In genomic region chr17:31893371-31894060, GRCm38 (mm10) we compare ENCODE assay signal across 11 mouse cellular contexts. TPM values are rescaled to one million over a fixed set of nuclear protein-coding genes. Genes with fewer than 3 reads are reported as not detected.
A peak's percentile ranks its signal among the peaks of the same experiment; 100 is the strongest.
DNase-seq lines count a peak whose midpoint lies in the region; ATAC-seq lines count a peak whose summit lies in the region.
"Had no signal": no experiment of that assay in that cellular context is flagged by ENCODE, and none has a peak within 500 bp of the region (broad histone marks: within the 10 kb centered on the region; RNA-seq: fewer than 3 reads in every experiment).

No protein-coding gene starts in this region.

- H3K27ac ChIP-seq in forebrain, embryonic 11.5 days (ENCODE audit: low read depth, low read length): no peak overlapping the region
- no peak overlapping the region for H3K27ac ChIP-seq in forebrain, embryonic 14.5 days (ENCODE audit: low read depth, low read length)
- H3K27ac ChIP-seq in intestine, embryonic 14.5 days (ENCODE audit: low read depth): peak overlapping the region; percentile 89
- H3K27ac ChIP-seq in intestine, embryonic 15.5 days: no peak overlapping the region
- H3K27ac ChIP-seq in neural tube, embryonic 13.5 days (replicated peaks): 0 out of 2 replicates have a peak overlapping the region, but pooled peaks have one; percentile 52
- no peak overlapping the region for H3K27ac ChIP-seq in neural tube, embryonic 15.5 days (replicated peaks)
- H3K27ac ChIP-seq: layer of hippocampus, adult 2 months; macrophage had no signal

- no peak overlapping the region for H3K9ac ChIP-seq in forebrain, embryonic 11.5 days (ENCODE audit: low read length)
- H3K9ac ChIP-seq in forebrain, embryonic 14.5 days (ENCODE audit: low read length): no peak overlapping the region
- no peak overlapping the region for H3K9ac ChIP-seq in intestine, embryonic 14.5 days (ENCODE audit: low read length)
- no peak overlapping the region for H3K9ac ChIP-seq in intestine, embryonic 15.5 days
- H3K9ac ChIP-seq in neural tube, embryonic 13.5 days: no peak overlapping the region
- no peak overlapping the region for H3K9ac ChIP-seq in neural tube, embryonic 15.5 days (replicated peaks)

- no peaks in the 10 kb centered on the region for H3K9me3 ChIP-seq in forebrain, embryonic 11.5 days (ENCODE audit: control insufficient read depth, low read length)
- no peaks in the 10 kb centered on the region for H3K9me3 ChIP-seq in forebrain, embryonic 14.5 days (replicated peaks; ENCODE audit: control insufficient read depth, low read length)
- no peaks in the 10 kb centered on the region for H3K9me3 ChIP-seq in intestine, embryonic 14.5 days (ENCODE audit: control insufficient read depth, low read length)
- no peaks in the 10 kb centered on the region for H3K9me3 ChIP-seq in intestine, embryonic 15.5 days
- no peaks in the 10 kb centered on the region for H3K9me3 ChIP-seq in neural tube, embryonic 13.5 days
- H3K9me3 ChIP-seq in neural tube, embryonic 15.5 days (replicated peaks): no peaks in the 10 kb centered on the region

- DNase-seq in forebrain, embryonic 11.5 days (ENCODE audit: low spot score): peak; percentile 38
- no peak for DNase-seq in forebrain, embryonic 14.5 days (ENCODE audit: low spot score)
- no peak for DNase-seq in intestine, embryonic 14.5 days (ENCODE audit: low spot score)
- peak; percentile 6 for DNase-seq in gastrocnemius, postnatal 25 days
- no peak for DNase-seq in ovary, postnatal 14 days (ENCODE audit: low spot score)

- 87% methylated on average over 5 of the region's 5 CpGs for WGBS in forebrain, embryonic 11.5 days
- 90% methylated on average over 5 of the region's 5 CpGs for WGBS in forebrain, embryonic 14.5 days
- WGBS in intestine, embryonic 14.5 days: 65% methylated on average over 5 of the region's 5 CpGs
- WGBS in intestine, embryonic 15.5 days: 66% methylated on average over 5 of the region's 5 CpGs
- WGBS in neural tube, embryonic 13.5 days: 76% methylated on average over 5 of the region's 5 CpGs
- WGBS in neural tube, embryonic 15.5 days: 83% methylated on average over 5 of the region's 5 CpGs

- no peak for ATAC-seq in forebrain, embryonic 11.5 days (replicated peaks; ENCODE audit: low FRiP score)
- ATAC-seq in forebrain, embryonic 14.5 days: no peak
- no peak for ATAC-seq in intestine, embryonic 14.5 days (replicated peaks; ENCODE audit: low FRiP score, low TSS enrichment, low read depth)
- ATAC-seq in intestine, embryonic 15.5 days: no peak
- no peak for ATAC-seq in neural tube, embryonic 13.5 days (ENCODE audit: low read depth)
- ATAC-seq in neural tube, embryonic 15.5 days (ENCODE audit: low FRiP score): no peak
- ATAC-seq: forebrain, embryonic 16.5 days had no signal

- H3K4me2 ChIP-seq in forebrain, embryonic 11.5 days (ENCODE audit: low read depth, low read length, severe bottlenecking): no peak overlapping the region
- H3K4me2 ChIP-seq in forebrain, embryonic 14.5 days (ENCODE audit: low read length): no peak overlapping the region
- H3K4me2 ChIP-seq in intestine, embryonic 14.5 days (ENCODE audit: low read length): no peak overlapping the region
- H3K4me2 ChIP-seq in intestine, embryonic 15.5 days (replicated peaks): no peak overlapping the region
- no peak overlapping the region for H3K4me2 ChIP-seq in neural tube, embryonic 13.5 days
- no peak overlapping the region for H3K4me2 ChIP-seq in neural tube, embryonic 15.5 days

- no peaks in the 10 kb centered on the region for H3K36me3 ChIP-seq in forebrain, embryonic 11.5 days (ENCODE audit: control insufficient read depth, insufficient read depth, low read length)
- no peaks in the 10 kb centered on the region for H3K36me3 ChIP-seq in forebrain, embryonic 14.5 days (ENCODE audit: control insufficient read depth, insufficient read depth, low read length)
- no peaks in the 10 kb centered on the region for H3K36me3 ChIP-seq in intestine, embryonic 14.5 days (ENCODE audit: control insufficient read depth, insufficient read depth, low read length)
- H3K36me3 ChIP-seq in intestine, embryonic 15.5 days: no peaks in the 10 kb centered on the region
- no peaks in the 10 kb centered on the region for H3K36me3 ChIP-seq in neural tube, embryonic 13.5 days
- H3K36me3 ChIP-seq in neural tube, embryonic 15.5 days: no peaks in the 10 kb centered on the region

- no peaks in the 10 kb centered on the region for H3K27me3 ChIP-seq in forebrain, embryonic 11.5 days (ENCODE audit: control insufficient read depth, insufficient read depth, low read length)
- H3K27me3 ChIP-seq in forebrain, embryonic 14.5 days (replicated peaks; ENCODE audit: control insufficient read depth, insufficient read depth, low read length): no peaks in the 10 kb centered on the region
- no peaks in the 10 kb centered on the region for H3K27me3 ChIP-seq in intestine, embryonic 14.5 days (replicated peaks; ENCODE audit: control insufficient read depth, insufficient read depth, low read length)
- H3K27me3 ChIP-seq in intestine, embryonic 15.5 days (replicated peaks): no peaks in the 10 kb centered on the region
- no peaks in the 10 kb centered on the region for H3K27me3 ChIP-seq in neural tube, embryonic 13.5 days
- no peaks in the 10 kb centered on the region for H3K27me3 ChIP-seq in neural tube, embryonic 15.5 days (replicated peaks)

- no peaks in the 10 kb centered on the region for H3K4me1 ChIP-seq in forebrain, embryonic 11.5 days (replicated peaks; ENCODE audit: control insufficient read depth, insufficient read depth, low read length)
- H3K4me1 ChIP-seq in forebrain, embryonic 14.5 days (ENCODE audit: control insufficient read depth, insufficient read depth, low read length): no peaks in the 10 kb centered on the region
- peaks cover 40% of the 10 kb centered on the region for H3K4me1 ChIP-seq in intestine, embryonic 14.5 days (replicated peaks; ENCODE audit: control insufficient read depth, insufficient read depth, low read length)
- H3K4me1 ChIP-seq in intestine, embryonic 15.5 days (replicated peaks): peaks cover 49% of the 10 kb centered on the region
- peaks cover 38% of the 10 kb centered on the region for H3K4me1 ChIP-seq in neural tube, embryonic 13.5 days (replicated peaks)
- H3K4me1 ChIP-seq in neural tube, embryonic 15.5 days: peaks cover 29% of the 10 kb centered on the region

- H3K4me3 ChIP-seq in forebrain, embryonic 11.5 days (ENCODE audit: low read depth, low read length): no peak overlapping the region
- no peak overlapping the region for H3K4me3 ChIP-seq in forebrain, embryonic 14.5 days (ENCODE audit: low read depth, low read length)
- H3K4me3 ChIP-seq in intestine, embryonic 14.5 days (ENCODE audit: low read depth, low read length): no peak overlapping the region
- H3K4me3 ChIP-seq in intestine, embryonic 15.5 days (replicated peaks): no peak overlapping the region
- no peak overlapping the region for H3K4me3 ChIP-seq in neural tube, embryonic 13.5 days
- H3K4me3 ChIP-seq in neural tube, embryonic 15.5 days (replicated peaks): no peak overlapping the region
- H3K4me3 ChIP-seq: layer of hippocampus, adult 2 months had no signal

RNA-seq across cellular contexts. Expression of gene Sik1, which starts 37.9 kb away (rescaled TPM):
- 15.6 and 16.7 TPM in 2 replicates for polyA plus RNA-seq in forebrain, embryonic 11.5 days (2014; fragmentation: Nextera tagmentation; extraction: Ambion mirVana)
- 12.2 and 14.7 TPM in 2 replicates for polyA plus RNA-seq in forebrain, embryonic 14.5 days (2014; fragmentation: Nextera tagmentation; extraction: Ambion mirVana)
- 9.2 and 11.9 TPM in 2 replicates for polyA plus RNA-seq in intestine, embryonic 14.5 days (2014; fragmentation: Nextera tagmentation; extraction: Ambion mirVana)
- 8.8 and 9.2 TPM in 2 replicates for polyA plus RNA-seq in intestine, embryonic 15.5 days (2015; fragmentation: Nextera tagmentation; extraction: Ambion mirVana)
- 17.0 and 20.1 TPM in 2 replicates for polyA plus RNA-seq in neural tube, embryonic 13.5 days (2015; fragmentation: Nextera tagmentation; extraction: Ambion mirVana)
- 18.4 and 20.7 TPM in 2 replicates for polyA plus RNA-seq in neural tube, embryonic 15.5 days (2015; fragmentation: Nextera tagmentation; extraction: Ambion mirVana)
- 10 to 100 TPM; 17.2 to 19.6 TPM for total RNA-seq in gastrocnemius, postnatal 25 days (2021)

Comparison
In these comparisons a context has a peak if more than half of its experiments do, and no peak if none do; other contexts are left out.
1. DNase-seq: peak in forebrain, embryonic 11.5 days (single experiment) and gastrocnemius, postnatal 25 days (single experiment); none in forebrain, embryonic 14.5 days (single experiment), intestine, embryonic 14.5 days (single experiment) and ovary, postnatal 14 days (single experiment).
2. H3K27ac ChIP-seq: peak in intestine, embryonic 14.5 days (single experiment) and neural tube, embryonic 13.5 days (single experiment); none in forebrain, embryonic 11.5 days (single experiment), forebrain, embryonic 14.5 days (single experiment), intestine, embryonic 15.5 days (single experiment) and neural tube, embryonic 15.5 days (single experiment).